Mouse (Mus musculus) MEL (cell line): ENCODE data around the gene Dnaaf5. TPM values are rescaled to one million over a fixed set of nuclear protein-coding genes. Genes with fewer than 3 reads are reported as not detected.

Source experiments
- DNase-seq: peaks from one replicate; pipeline ENCODE4 v3.0.0; 2011; ENCODE audit warnings: low read depth, low spot score
- H3K27ac ChIP-seq: 2 replicates; pipeline ENCODE4 v1.5.1; 2012; ENCODE audit warnings: low read depth, mild to moderate bottlenecking, control low read depth, low read length, moderate library complexity; ENCODE audit not compliant: control insufficient read depth
- H3K27me3 ChIP-seq, 2 experiments: fragments of 150-350 bp in 1 of 2; sonication (generic) in 1 of 2; 2 replicates each; pipeline ENCODE4 v1.6.1; 2012; ENCODE audit warnings: low read length in 2 of 2, mild to moderate bottlenecking in 2 of 2, improper control_type of control experiment in 1 of 2, moderate library complexity in 1 of 2; ENCODE audit not compliant: insufficient read depth in 2 of 2, control insufficient read depth in 1 of 2
- H3K36me3 ChIP-seq, 2 experiments: 2 replicates each; pipeline ENCODE4 v1.6.1; 2012 to 2014; ENCODE audit warnings: low read length in 2 of 2, improper control_type of control experiment in 1 of 2, inconsistent platforms in 1 of 2, mild to moderate bottlenecking in 1 of 2; ENCODE audit not compliant: insufficient read depth in 2 of 2, control insufficient read depth in 1 of 2
- H3K4me1 ChIP-seq, 2 experiments: fragments of 150-350 bp in 1 of 2; sonication (generic) in 1 of 2; 2 replicates each; pipeline ENCODE4 v1.6.1; 2012; ENCODE audit warnings: low read length in 2 of 2, improper control_type of control experiment in 1 of 2, mild to moderate bottlenecking in 1 of 2; ENCODE audit not compliant: insufficient read depth in 2 of 2, control insufficient read depth in 1 of 2
- H3K4me3 ChIP-seq, 2 experiments: fragments of 150-350 bp in 1 of 2; sonication (generic) in 1 of 2; 2 replicates each; pipeline ENCODE4 v1.5.1; 2012; ENCODE audit warnings: low read depth in 2 of 2, low read length in 2 of 2, mild to moderate bottlenecking in 2 of 2, moderate library complexity in 2 of 2, control low read depth in 1 of 2, improper control_type of control experiment in 1 of 2; ENCODE audit not compliant: control insufficient read depth in 1 of 2, insufficient read depth in 1 of 2
- H3K79me2 ChIP-seq: 2 replicates; pipeline ENCODE4 v1.6.1; 2012; ENCODE audit warnings: mild to moderate bottlenecking, low read length, moderate library complexity; ENCODE audit not compliant: control insufficient read depth, poor library complexity, insufficient read depth
- H3K9ac ChIP-seq: 2 replicates; pipeline ENCODE4 v1.6.1; 2012; ENCODE audit warnings: low read depth, mild to moderate bottlenecking, control low read depth, low read length, moderate library complexity; ENCODE audit not compliant: control insufficient read depth, poor library complexity, severe bottlenecking
- H3K9me3 ChIP-seq: fragments of 150-350 bp; sonication (generic); replicated peaks from 2 replicates; pipeline ENCODE4 v1.6.1; 2012; ENCODE audit warnings: mild to moderate bottlenecking, low read length, improper control_type of control experiment, moderate library complexity; ENCODE audit not compliant: insufficient read depth
- EP300 ChIP-seq, 2 experiments: IDR thresholded peaks; 2 replicates each; pipeline ENCODE4 v1.6.1; 2011; ENCODE audit warnings: improper control_type of control experiment in 2 of 2, low read length in 2 of 2, low read depth in 1 of 2, mild to moderate bottlenecking in 1 of 2
- GABPA ChIP-seq: IDR thresholded peaks from 2 replicates; pipeline ENCODE4 v1.6.1; 2012; ENCODE audit warnings: low read depth, mild to moderate bottlenecking, inconsistent platforms, low read length, improper control_type of control experiment, moderate library complexity
- MAZ ChIP-seq: IDR thresholded peaks from 2 replicates; pipeline ENCODE4 v1.6.1; 2012; ENCODE audit warnings: low read depth, mild to moderate bottlenecking, inconsistent platforms, low read length, improper control_type of control experiment
- MEF2A ChIP-seq: IDR thresholded peaks from 2 replicates; pipeline ENCODE4 v1.6.1; 2014; ENCODE audit warnings: low read depth, mild to moderate bottlenecking, inconsistent platforms, low read length, improper control_type of control experiment; ENCODE audit not compliant: poor library complexity, insufficient replicate concordance, severe bottlenecking; ENCODE audit errors: extremely low read depth
- MXI1 ChIP-seq: IDR thresholded peaks from 2 replicates; pipeline ENCODE4 v1.6.1; 2011; ENCODE audit warnings: mild to moderate bottlenecking, low read depth, low read length, improper control_type of control experiment
- NELFE ChIP-seq: IDR thresholded peaks from 2 replicates; pipeline ENCODE4 v1.6.1; 2011; ENCODE audit warnings: low read depth, low read length, improper control_type of control experiment
- RAD21 ChIP-seq: IDR thresholded peaks from 2 replicates; pipeline ENCODE4 v1.6.1; 2011; ENCODE audit warnings: mild to moderate bottlenecking, low read depth, low read length, improper control_type of control experiment
- RCOR1 ChIP-seq: IDR thresholded peaks from 2 replicates; pipeline ENCODE4 v1.6.1; 2012; ENCODE audit warnings: low read depth, mild to moderate bottlenecking, inconsistent platforms, low read length, improper control_type of control experiment
- SMC3 ChIP-seq: IDR thresholded peaks from 2 replicates; pipeline ENCODE4 v1.6.1; 2011; ENCODE audit warnings: low read depth, low read length, improper control_type of control experiment
- TAL1 ChIP-seq: IDR thresholded peaks from 2 replicates; pipeline ENCODE4 v1.6.1; 2012; ENCODE audit warnings: mild to moderate bottlenecking, inconsistent platforms, low read length, moderate library complexity, mixed read lengths
- TBP ChIP-seq: IDR thresholded peaks from 2 replicates; pipeline ENCODE4 v1.8.0; 2011; ENCODE audit warnings: low read depth, low read length, improper control_type of control experiment
- USF1 ChIP-seq: IDR thresholded peaks from 2 replicates; pipeline ENCODE4 v1.6.1; 2014; ENCODE audit warnings: low read depth, mild to moderate bottlenecking, inconsistent platforms, low read length, improper control_type of control experiment, moderate library complexity
- USF2 ChIP-seq, 2 experiments: IDR thresholded peaks; 2 replicates each; pipeline ENCODE4 v1.6.1; 2011 to 2012; ENCODE audit warnings: improper control_type of control experiment in 2 of 2, low read length in 2 of 2, borderline replicate concordance in 1 of 2, inconsistent platforms in 1 of 2, low read depth in 1 of 2, mild to moderate bottlenecking in 1 of 2; ENCODE audit not compliant: insufficient read depth in 1 of 2
- ZMIZ1 ChIP-seq: IDR thresholded peaks from 2 replicates; pipeline ENCODE4 v1.6.1; 2012; ENCODE audit warnings: low read depth, mild to moderate bottlenecking, inconsistent platforms, low read length, improper control_type of control experiment, moderate library complexity
- ZNF384 ChIP-seq: IDR thresholded peaks from 2 replicates; pipeline ENCODE4 v1.6.1; 2012; ENCODE audit warnings: low read depth, mild to moderate bottlenecking, inconsistent platforms, low read length, improper control_type of control experiment
- polyA plus RNA-seq, 2 experiments: library from polyadenylated mRNA; stranded (reverse) in 1 of 2; unstranded in 1 of 2; fragments of >175 nt in 1 of 2; fragments of >200 nt in 1 of 2; gene quantifications; 2 replicates each; pipeline versions ENCODE4 v1.2.1 to v1.2.4; 2012; ENCODE audit warnings: low replicate concordance in 2 of 2, low read depth in 1 of 2; ENCODE audit not compliant: insufficient read length in 2 of 2, insufficient read depth in 1 of 2, missing spikeins in 1 of 2
- total RNA-seq: library from RNA; depleted of rRNA; stranded (reverse); fragments of 300-350 nt; gene quantifications from 2 replicates; pipeline ENCODE4 v1.2.3, GENCODE M21; 2012

Gene Dnaaf5
- total and polyA plus RNA-seq, 3 experiments: 20.1 to 35.4 TPM; not detected in 1

DNA sequence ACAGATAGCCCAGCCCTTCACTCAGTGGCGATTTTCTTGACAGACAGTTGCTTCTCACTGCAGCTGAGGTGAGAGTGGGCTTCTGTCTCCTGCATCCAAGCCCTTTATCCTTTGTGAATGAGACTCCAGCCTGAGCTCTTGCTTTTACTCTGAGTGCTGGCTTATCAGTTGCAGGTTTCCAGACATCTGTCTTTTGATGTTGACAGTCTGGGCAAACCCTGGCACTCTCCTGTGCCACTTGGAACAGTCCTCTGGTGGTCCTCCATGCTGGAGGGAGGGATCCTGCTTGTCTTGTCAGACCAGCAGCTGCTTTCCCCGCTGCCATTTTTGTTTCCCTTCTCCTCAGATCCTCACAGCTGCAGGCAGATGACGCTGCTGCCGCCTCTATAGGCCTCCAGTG lies 21.9 kb downstream of the Dnaaf5 start:
- Histone ChIP-seq H3K27me3 (no peaks in the 10 kb centered on the region), H3K79me2 (no peaks in the 10 kb centered on the region), H3K4me3 (no peak overlapping the region), H3K4me1 (no peaks in the 10 kb centered on the region), H3K9ac (no peak overlapping the region), H3K27ac (no peak overlapping the region), H3K9me3 (no peaks in the 10 kb centered on the region), H3K36me3 (no peaks in the 10 kb centered on the region)
- TF ChIP-seq MXI1 (no peak), ZMIZ1 (no peak), TAL1 (no peak), NELFE (no peak), TBP (no peak), USF2 (IDR thresholded peaks at IDR 0.05; ENCODE audit: borderline replicate concordance in 1 of 2, insufficient read depth in 1 of 2, low read depth in 1 of 2, low read length in 2 of 2) (no peak), USF1 (no peak), ZNF384 (no peak), SMC3 (no peak), MEF2A (no peak), RAD21 (no peak), RCOR1 (no peak), MAZ (no peak)
- DNase-seq: no peak

GRCm38 (mm10) chr5:139174141-139174540 lies 24.1 kb downstream of the Dnaaf5 start:
- Histone ChIP-seq H3K4me3 (no peak overlapping the region), H3K79me2 (no peaks in the 10 kb centered on the region), H3K27me3 (no peaks in the 10 kb centered on the region), H3K9ac (no peak overlapping the region), H3K4me1 (no peaks in the 10 kb centered on the region), H3K27ac (no peak overlapping the region), H3K9me3 (no peaks in the 10 kb centered on the region), H3K36me3 (no peaks in the 10 kb centered on the region)
- no peak for DNase-seq
- TF ChIP-seq EP300 (IDR thresholded peaks at IDR 0.05; ENCODE audit: low read depth in 1 of 2, low read length in 2 of 2) (no peak), GABPA (no peak), NELFE (no peak)
